Mouse (Mus musculus) limb, embryonic 11.5 days (tissue): ENCODE data around the gene Fam173a. TPM values are rescaled to one million over a fixed set of nuclear protein-coding genes. Genes with fewer than 3 reads are reported as not detected.
"Not testable (repeated sequence)": the region's sequence is repeated elsewhere in the genome, so short reads cannot be mapped to it uniquely, and the experiment has no call there.

Experiments
- ATAC-seq: fragments of 200-750 bp; cut with Nextera tagmentation; 2 replicates; pipeline ENCODE4 v1.8.0; 2017; ENCODE audit warnings: low read depth; ENCODE audit not compliant: insufficient number of reproducible peaks, low FRiP score, low TSS enrichment
- DNase-seq: peaks from one replicate; pipeline ENCODE4 v3.0.0-alpha.2; 2015; ENCODE audit warnings: low spot score
- H3K27ac ChIP-seq: fragments of 300-500 bp; sonication (generic); replicated peaks from 2 replicates; pipeline ENCODE4 v1.5.1; 2014; ENCODE audit warnings: low read depth, mild to moderate bottlenecking, low read length
- H3K27me3 ChIP-seq: fragments of 300-500 bp; sonication (generic); 2 replicates; pipeline ENCODE4 v1.6.1; 2014; ENCODE audit warnings: mild to moderate bottlenecking, low read length, mixed read lengths; ENCODE audit not compliant: control insufficient read depth, insufficient read depth
- H3K36me3 ChIP-seq: fragments of 300-500 bp; sonication (generic); 2 replicates; pipeline ENCODE4 v1.6.1; 2014; ENCODE audit warnings: mild to moderate bottlenecking, low read length, moderate library complexity, mixed read lengths; ENCODE audit not compliant: control insufficient read depth, insufficient read depth
- H3K4me1 ChIP-seq: fragments of 300-500 bp; sonication (generic); 2 replicates; pipeline ENCODE4 v1.6.1; 2014; ENCODE audit warnings: low read length, mixed read lengths; ENCODE audit not compliant: control insufficient read depth, insufficient read depth
- H3K4me2 ChIP-seq: fragments of 300-500 bp; sonication (generic); 2 replicates; pipeline ENCODE4 v1.6.1; 2014; ENCODE audit warnings: low read depth, mild to moderate bottlenecking, moderate library complexity; ENCODE audit not compliant: severe bottlenecking
- H3K4me3 ChIP-seq: fragments of 300-500 bp; sonication (generic); 2 replicates; pipeline ENCODE4 v1.5.1; 2014; ENCODE audit warnings: low read depth, low read length
- H3K9ac ChIP-seq: fragments of 300-500 bp; sonication (generic); 2 replicates; pipeline ENCODE4 v1.6.1; 2014; ENCODE audit warnings: mild to moderate bottlenecking, low read length
- H3K9me3 ChIP-seq: fragments of 300-500 bp; sonication (generic); 2 replicates; pipeline ENCODE4 v1.6.1; 2016; ENCODE audit warnings: low read length; ENCODE audit not compliant: control insufficient read depth
- WGBS: fragments of 180-500 bp; shearing (Covaris S2); extraction: QIAGEN DNeasy Blood & Tissue Kit; methylation state at CpG from one replicate; pipeline ENCODE4 v1.1.7; 2014; 5-methylcytosine and 5-hydroxymethylcytosine counted together
- microRNA-seq: library from miRNA; unstranded; fragments of <30 nt; microRNA quantifications from one replicate; pipeline ENCODE4, GENCODE M21; 2016
- polyA plus RNA-seq: library from polyadenylated mRNA; unstranded; fragments of >200 nt; fragmentation: Nextera tagmentation; extraction: Ambion mirVana; gene quantifications from 2 replicates; pipeline ENCODE4 v1.2.1, GENCODE M21; 2014

Gene Fam173a
- polyA plus RNA-seq, 1 experiment from 2014 or later = 53.4 TPM

DNA sequence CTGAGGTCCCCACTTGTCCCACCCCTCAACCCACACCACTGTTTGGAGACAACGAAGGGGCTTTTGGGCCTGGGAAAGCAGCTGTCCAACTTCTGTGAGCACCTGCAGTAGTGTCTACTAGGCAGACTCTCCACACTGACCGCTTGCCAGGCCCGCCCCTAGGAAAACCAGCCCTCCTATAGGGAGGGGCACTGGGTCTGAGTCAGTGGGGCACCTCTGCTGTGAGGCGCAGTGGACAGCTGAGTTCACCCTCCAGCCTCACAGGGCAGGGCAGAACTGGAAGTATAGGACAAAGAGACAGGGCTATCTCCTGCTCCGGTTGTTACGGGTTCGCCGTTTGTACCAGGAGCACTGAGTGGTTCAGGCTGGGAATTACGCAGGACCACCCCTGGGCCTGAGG lies 38.5 kb downstream of the Fam173a start, which contains the start of gene Msln:
Gene Msln, minus strand, starts transcription at position 138 of the 400 bp plus-strand sequence.
- ATAC-seq (no peak), DNase-seq (no peak)
- 84% methylated on average over 9 of the region's 9 CpGs for WGBS
- H3K4me1 ChIP-seq = peaks cover 4% of the 10 kb centered on the region; the same call in 1 of the 2 replicates
- H3K36me3 ChIP-seq = no peaks in the 10 kb centered on the region
- H3K4me2 ChIP-seq = no peak within 1 kb of the TSS
- H3K9me3 ChIP-seq = no peaks in the 10 kb centered on the region
- H3K4me3 ChIP-seq = no peak within 1 kb of the TSS
- H3K9ac ChIP-seq = no peak within 1 kb of the TSS
- no peak within 1 kb of the TSS for H3K27ac ChIP-seq
- no peaks in the 10 kb centered on the region for H3K27me3 ChIP-seq

DNA sequence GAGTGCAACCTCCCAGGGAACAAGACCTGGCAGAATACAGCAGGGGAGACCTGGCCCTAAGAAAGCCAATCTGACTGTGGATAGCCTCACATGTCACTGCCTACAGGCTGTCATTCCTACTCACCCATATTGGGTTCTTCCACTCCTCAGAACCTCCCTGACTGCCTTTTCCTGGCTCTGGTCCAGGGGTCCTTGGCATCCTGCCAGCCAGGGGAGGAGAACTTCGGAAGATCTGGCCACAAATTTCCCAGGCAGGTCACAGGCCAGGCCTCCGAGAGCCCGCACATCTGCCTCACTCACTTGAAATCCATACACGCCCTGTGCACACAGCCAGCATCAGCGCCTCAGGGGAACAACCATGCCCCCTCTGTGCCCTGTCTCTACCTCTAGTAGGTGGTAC lies 41.3 kb downstream of the Fam173a start:
- Histone ChIP-seq H3K9me3 (no peaks in the 10 kb centered on the region), H3K36me3 (no peaks in the 10 kb centered on the region), H3K27me3 (no peaks in the 10 kb centered on the region), H3K27ac (no peak overlapping the region), H3K4me1 (peaks cover 4% of the 10 kb centered on the region; the same call in 1 of the 2 replicates), H3K9ac (no peak overlapping the region), H3K4me2 (no peak overlapping the region), H3K4me3 (no peak overlapping the region)
- no peak for DNase-seq
- ATAC-seq = no peak
- 70% methylated on average over 5 of the region's 5 CpGs for WGBS

DNA sequence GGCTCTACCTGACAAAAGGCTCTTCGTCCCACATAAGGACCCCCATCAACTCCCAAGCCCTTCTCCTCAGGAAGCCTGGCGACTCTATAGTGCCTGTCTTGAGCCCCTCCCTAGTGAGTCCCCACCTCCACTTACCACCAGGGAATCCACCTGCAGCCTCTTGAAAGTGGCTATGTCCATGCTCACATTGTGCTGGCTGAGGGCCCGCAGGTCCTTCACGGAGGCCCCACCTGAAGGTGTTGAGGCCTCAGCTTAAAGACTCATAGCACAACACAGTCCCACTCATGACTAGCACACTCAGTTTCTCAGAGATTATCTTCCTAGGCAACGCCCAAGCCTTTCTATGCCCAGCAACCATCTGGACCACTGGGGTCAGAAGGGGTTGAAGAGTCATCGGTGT lies 43.4 kb downstream of the Fam173a start:
- no peak for ATAC-seq
- Histone ChIP-seq H3K9me3 (no peaks in the 10 kb centered on the region), H3K9ac (no peak overlapping the region), H3K4me2 (no peak overlapping the region), H3K27ac (no peak overlapping the region), H3K4me3 (no peak overlapping the region), H3K27me3 (no peaks in the 10 kb centered on the region), H3K36me3 (no peaks in the 10 kb centered on the region), H3K4me1 (no peaks in the 10 kb centered on the region)
- DNase-seq = no peak
- WGBS = 84% methylated on average over 6 of the region's 6 CpGs

DNA sequence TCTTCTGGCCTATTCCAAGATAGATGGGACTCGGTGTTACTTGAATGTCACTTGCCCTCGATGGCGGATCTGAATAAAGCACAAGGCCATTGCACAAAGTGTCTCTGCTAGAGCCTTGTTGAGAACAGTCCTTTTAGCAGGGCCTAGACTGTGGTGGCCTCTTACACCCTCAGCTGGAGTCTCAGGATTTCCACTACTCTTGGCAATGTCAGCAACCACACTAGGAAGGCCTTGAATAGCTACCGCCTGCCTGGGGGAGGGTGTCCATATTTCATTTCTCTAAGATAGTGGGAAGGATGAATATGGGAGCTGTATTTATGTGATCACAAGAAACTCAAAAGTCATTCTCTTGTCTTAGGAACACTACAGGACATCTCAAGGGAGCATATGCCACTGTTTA lies 44.5 kb downstream of the Fam173a start:
- no peak overlapping the region for H3K4me2 ChIP-seq
- H3K4me1 ChIP-seq = no peaks in the 10 kb centered on the region
- no peak for ATAC-seq
- 94% methylated on average over 4 of the region's 4 CpGs for WGBS
- H3K27ac ChIP-seq = no peak overlapping the region
- no peaks in the 10 kb centered on the region for H3K36me3 ChIP-seq
- no peaks in the 10 kb centered on the region for H3K9me3 ChIP-seq
- no peak overlapping the region for H3K9ac ChIP-seq
- DNase-seq = no peak
- no peaks in the 10 kb centered on the region for H3K27me3 ChIP-seq
- H3K4me3 ChIP-seq = no peak overlapping the region

DNA sequence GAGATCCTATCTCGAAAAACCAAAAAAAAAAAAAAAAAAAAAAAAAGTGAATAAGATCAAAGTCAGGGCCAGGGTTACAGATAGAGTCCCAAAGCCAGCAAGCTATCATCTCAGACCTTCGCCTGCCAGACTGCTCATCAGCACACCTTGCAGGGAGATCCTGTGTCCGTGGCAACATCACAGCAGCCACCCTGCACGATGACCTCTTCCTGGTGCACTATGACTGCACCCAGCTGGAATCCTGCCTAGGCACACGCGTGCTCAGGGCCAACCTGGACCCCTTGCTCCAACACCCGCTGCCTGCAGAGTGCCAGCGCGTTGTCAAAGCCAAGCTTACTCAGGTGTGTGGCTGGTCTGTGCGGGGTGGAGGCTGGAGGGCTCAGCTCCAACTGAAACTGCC lies 48.4 kb downstream of the Fam173a start:
- Histone ChIP-seq H3K9ac (no peak overlapping the region), H3K9me3 (no peaks in the 10 kb centered on the region), H3K27me3 (no peaks in the 10 kb centered on the region), H3K4me1 (no peaks in the 10 kb centered on the region), H3K36me3 (no peaks in the 10 kb centered on the region), H3K4me3 (no peak overlapping the region), H3K27ac (no peak overlapping the region), H3K4me2 (no peak overlapping the region)
- 75% methylated on average over 10 of the region's 10 CpGs for WGBS
- ATAC-seq (no peak), DNase-seq (no peak)

DNA sequence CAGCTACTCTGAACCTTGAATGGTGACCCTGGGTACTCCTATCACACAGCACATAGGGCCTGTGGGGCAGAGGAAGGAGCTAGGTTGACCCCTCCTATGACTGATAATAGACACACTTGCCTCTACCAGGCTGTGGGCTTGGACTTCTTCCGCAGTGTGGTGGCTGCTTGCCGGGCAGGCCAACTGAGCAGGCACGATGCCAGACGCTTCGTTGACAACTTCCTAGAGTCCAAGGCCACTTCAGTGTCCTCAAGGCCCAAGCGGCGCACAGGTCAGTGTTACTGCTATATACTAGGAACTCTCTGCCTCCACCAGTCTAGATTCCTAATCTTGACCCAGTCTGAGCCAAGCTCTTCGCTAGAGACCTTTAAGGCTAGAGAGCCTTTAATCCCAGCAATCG lies 48.9 kb downstream of the Fam173a start:
- Histone ChIP-seq H3K27me3 (no peaks in the 10 kb centered on the region), H3K9me3 (no peaks in the 10 kb centered on the region), H3K36me3 (no peaks in the 10 kb centered on the region), H3K4me3 (no peak overlapping the region), H3K4me2 (no peak overlapping the region), H3K27ac (no peak overlapping the region), H3K4me1 (no peaks in the 10 kb centered on the region), H3K9ac (no peak overlapping the region)
- WGBS = 94% methylated on average over 9 of the region's 9 CpGs
- ATAC-seq = no peak
- DNase-seq = no peak

DNA sequence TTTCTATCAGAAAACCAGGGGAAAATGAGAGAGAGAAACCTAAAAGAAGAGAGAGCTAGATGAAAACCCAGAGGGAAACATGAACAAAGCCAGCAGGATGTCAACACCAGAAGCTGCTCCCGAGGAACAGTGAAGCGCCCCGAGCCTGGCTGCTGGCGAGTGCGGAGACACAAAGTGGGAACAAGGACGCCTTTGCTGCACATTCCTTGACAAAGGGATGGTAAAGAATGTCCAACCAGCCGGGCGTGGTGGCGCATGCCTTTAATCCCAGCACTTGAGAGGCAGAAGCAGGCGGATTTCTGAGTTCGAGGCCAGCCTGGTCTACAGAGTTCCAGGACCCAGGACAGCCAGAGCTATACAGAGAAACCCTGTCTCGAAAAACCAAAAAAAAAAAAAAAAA lies 51.2 kb downstream of the Fam173a start:
- DNase-seq, ATAC-seq, H3K9me3 ChIP-seq, H3K4me2 ChIP-seq, H3K9ac ChIP-seq, H3K4me3 ChIP-seq, H3K27ac ChIP-seq, H3K27me3 ChIP-seq, H3K4me1 ChIP-seq, H3K36me3 ChIP-seq: not testable (repeated sequence)
- WGBS = 73% methylated on average over 12 of the region's 12 CpGs

Small RNA genes lying within 50 kb of the gene (microRNA-seq; reads per million reads assigned to microRNA genes)
- not detected for gene Gm25083
- not detected for gene Mir3082
- not detected for gene Mir6966

Other genes starting within 250 kb of the Fam173a start
- 7.1 and 8.8 TPM in 2 replicates for gene Sox8, start 222.2 kb downstream of the Fam173a start, polyA plus RNA-seq
- 22.5 and 23.8 TPM in 2 replicates for gene Lmf1, start 213.8 kb downstream of the Fam173a start, polyA plus RNA-seq
- gene Gng13, start 75.7 kb downstream of the Fam173a start, polyA plus RNA-seq = 3.2 and 9.7 TPM in 2 replicates
- 29.1 and 31.5 TPM in 2 replicates for gene Chtf18, start 65.5 kb downstream of the Fam173a start, polyA plus RNA-seq
- 20.4 and 23.4 TPM in 2 replicates for gene Rpusd1, start 65.2 kb downstream of the Fam173a start, polyA plus RNA-seq
- not detected in 2 replicates for gene Mslnl, start 56.9 kb downstream of the Fam173a start, polyA plus RNA-seq
- gene Msln, start 38.5 kb downstream of the Fam173a start, polyA plus RNA-seq = 0.14 and 0.24 TPM in 2 replicates
- 21.8 and 23.6 TPM in 2 replicates for gene Narfl, start 19.1 kb downstream of the Fam173a start, polyA plus RNA-seq
- 62.7 and 68.0 TPM in 2 replicates for gene Haghl, start 7.2 kb downstream of the Fam173a start, polyA plus RNA-seq
- 0.11 and 0.16 TPM in 2 replicates for gene Ccdc78, start 6.3 kb downstream of the Fam173a start, polyA plus RNA-seq
- 0.29 TPM in 1 of 2 replicates, not detected in the other for gene AC134908.4, start 2.8 kb upstream of the Fam173a start, polyA plus RNA-seq
- 13.3 and 15.0 TPM in 2 replicates for gene Metrn, start 4.2 kb upstream of the Fam173a start, polyA plus RNA-seq
- gene Fbxl16, start 16.2 kb upstream of the Fam173a start, polyA plus RNA-seq = 1.4 and 1.5 TPM in 2 replicates
- 27.7 and 27.9 TPM in 2 replicates for gene Wdr24, start 30.7 kb upstream of the Fam173a start, polyA plus RNA-seq
- 45.5 and 55.0 TPM in 2 replicates for gene Jmjd8, start 36.0 kb upstream of the Fam173a start, polyA plus RNA-seq
- 341 and 353 TPM in 2 replicates for gene Stub1, start 40.5 kb upstream of the Fam173a start, polyA plus RNA-seq
- 1.2 TPM in 2 replicates for gene Rhbdl1, start 44.4 kb upstream of the Fam173a start, polyA plus RNA-seq
- gene Gm20683, start 48.9 kb upstream of the Fam173a start, polyA plus RNA-seq = 0.77 and 0.95 TPM in 2 replicates
- gene Rhot2, start 52.0 kb upstream of the Fam173a start, polyA plus RNA-seq = 9.4 and 10.7 TPM in 2 replicates
- 19.3 and 22.4 TPM in 2 replicates for gene Wdr90, start 68.6 kb upstream of the Fam173a start, polyA plus RNA-seq
- 7.8 and 10.7 TPM in 2 replicates for gene Mcrip2, start 75.9 kb upstream of the Fam173a start, polyA plus RNA-seq
- gene Mettl26, start 82.2 kb upstream of the Fam173a start, polyA plus RNA-seq = 55.9 and 60.9 TPM in 2 replicates
- gene Wfikkn1, start 88.0 kb upstream of the Fam173a start, polyA plus RNA-seq = 0.68 and 0.75 TPM in 2 replicates
- gene Rab40c, start 126.8 kb upstream of the Fam173a start, polyA plus RNA-seq = 19.2 and 19.7 TPM in 2 replicates
- 50.9 and 52.8 TPM in 2 replicates for gene Pigq, start 152.0 kb upstream of the Fam173a start, polyA plus RNA-seq
- gene Nhlrc4, start 152.1 kb upstream of the Fam173a start, polyA plus RNA-seq = 0.27 TPM in 1 of 2 replicates, not detected in the other
- 0.18 and 0.33 TPM in 2 replicates for gene A930017K11Rik, start 159.7 kb upstream of the Fam173a start, polyA plus RNA-seq
- gene Capn15, start 192.9 kb upstream of the Fam173a start, polyA plus RNA-seq = 23.8 and 25.7 TPM in 2 replicates